Mouse (Mus musculus) liver, embryonic 14.5 days (tissue): ENCODE data around the gene Tspear.

Experiments
- CTCF ChIP-seq: IDR thresholded peaks from 2 replicates; pipeline ENCODE4 v1.5.1; 2016; ENCODE audit warnings: antibody characterized with exemption, low read depth, control low read depth
- EP300 ChIP-seq: IDR thresholded peaks from 2 replicates; pipeline ENCODE4 v1.6.1; 2016; ENCODE audit warnings: antibody characterized with exemption, low read depth

DNA sequence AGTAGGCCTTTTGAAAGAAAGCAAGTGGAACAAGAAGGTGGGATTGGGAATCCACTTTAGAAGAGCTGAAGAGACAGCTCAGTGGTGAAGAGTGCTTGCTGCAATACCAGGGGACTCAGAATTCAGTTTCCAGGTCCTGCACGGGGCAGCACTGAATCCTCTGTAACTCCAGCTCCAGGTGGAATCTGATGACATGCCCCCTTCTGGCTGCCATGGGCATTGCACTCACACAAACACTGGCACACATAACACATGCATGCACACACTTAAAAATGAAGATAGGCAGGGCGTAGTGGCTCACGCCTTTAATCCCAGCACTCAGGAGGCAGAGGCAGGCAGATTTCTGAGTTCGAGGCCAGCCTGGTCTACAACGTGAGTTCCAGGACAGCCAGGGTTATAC is 196.2 kb downstream of the Tspear start:
- TF ChIP-seq CTCF (peak; percentile 50; the same call in 1 of the 2 replicates), EP300 (no peak)
